10 mouse cellular contexts compared by ENCODE assay signal in genomic region chr9:102798406-102798805, GRCm38 (mm10).
"Had no signal": no experiment of that assay in that cellular context is flagged by ENCODE, and none has a peak within 500 bp of the region (broad histone marks: within the 10 kb centered on the region; RNA-seq: fewer than 3 reads in every experiment).

No protein-coding gene starts in this region.

- DNase-seq: lung, adult 18-20 months; lung, embryonic 14.5 days; lung, postnatal 10 days; lung, postnatal 4 days; midbrain, embryonic 14.5 days; retina, postnatal 1 day; right cerebral cortex, adult 18-20 months; thymus, adult 2 months; thymus, postnatal 25 days; thymus, postnatal 4 days had no signal
